Mouse (Mus musculus): ENCODE measurements around the gene Efcab11.

GRCm38 (mm10) chr12:99681681-99682080, 202.6 kb downstream of the Efcab11 start:
- TF ChIP-seq CTCF (IDR thresholded peaks at IDR 0.05; ENCODE audit: low read depth) (no peak), EP300 (optimal IDR thresholded peaks at IDR 0.05) (no peak)
